Mouse (Mus musculus): Measurements from ENCODE around the gene Cdh12. TPM values are rescaled to one million over a fixed set of nuclear protein-coding genes. Genes with fewer than 3 reads are reported as not detected.

Cdh12 gene
- polyA plus RNA-seq, 1 experiment, result not detected

DNA sequence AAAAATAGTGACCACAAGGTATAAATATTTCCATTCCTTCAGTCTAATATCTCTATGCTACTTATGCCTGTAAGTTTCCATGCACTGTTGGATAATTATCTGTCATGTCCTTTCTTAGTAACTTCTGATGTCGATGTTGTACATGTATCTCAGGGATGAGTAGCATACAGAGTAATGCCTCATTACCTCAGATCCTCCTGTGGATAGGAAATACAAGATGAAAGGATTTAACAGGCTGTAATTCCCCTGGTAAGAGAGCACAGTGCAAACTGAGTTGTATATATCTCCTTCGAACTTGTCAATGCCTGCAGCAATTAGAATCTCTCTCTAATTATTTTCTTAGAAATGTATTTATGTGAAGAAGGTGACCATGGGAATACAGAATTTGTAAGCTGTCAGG lies 233.7 kb downstream of the Cdh12 start:
- TF ChIP-seq POLR2A (IDR thresholded peaks at IDR 0.05; ENCODE audit: low read depth, low read length), result no peak
- no peak for TF ChIP-seq CTCF (IDR thresholded peaks at IDR 0.05; ENCODE audit: extremely low read depth, insufficient read depth, insufficient read length, insufficient replicate concordance)

GRCm38 (mm10) chr15:20684200-20684599 lies 235.1 kb downstream of the Cdh12 start:
- Histone ChIP-seq H3K36me3 (ENCODE audit: control insufficient read depth, insufficient read depth, low read length) (no peaks in the 10 kb centered on the region), H3K4me3 (ENCODE audit: extremely low read depth, insufficient read depth, insufficient read length) (no peak overlapping the region), H3K27me3 (ENCODE audit: control insufficient read depth, insufficient read depth, low read length) (no peaks in the 10 kb centered on the region), H3K27ac (ENCODE audit: insufficient read depth, low read length) (no peak overlapping the region), H3K4me1 (ENCODE audit: control insufficient read depth, insufficient read depth, insufficient read length) (no peaks in the 10 kb centered on the region)
- WGBS, result 91% methylated on average over 5 of the region's 5 CpGs
- TF ChIP-seq CTCF (IDR thresholded peaks at IDR 0.05; ENCODE audit: extremely low read depth, insufficient read depth, insufficient read length, insufficient replicate concordance), result no peak
- TF ChIP-seq POLR2A (IDR thresholded peaks at IDR 0.05; ENCODE audit: low read depth, low read length), result no peak
- DNase-seq (ENCODE audit: low read depth in 1 of 2, low spot score in 2 of 2), result no peak

More for the DNA sequence above, 233.7 kb downstream of the Cdh12 start:
- DNase-seq (ENCODE audit: low read depth in 1 of 2, low spot score in 2 of 2), result no peak
- no peaks in the 10 kb centered on the region for H3K4me1 ChIP-seq (ENCODE audit: control insufficient read depth, insufficient read depth, insufficient read length)
- no peaks in the 10 kb centered on the region for H3K27me3 ChIP-seq (ENCODE audit: control insufficient read depth, insufficient read depth, low read length)
- WGBS, result 79% methylated on average over 2 of the region's 2 CpGs
- no peak overlapping the region for H3K27ac ChIP-seq (ENCODE audit: insufficient read depth, low read length)
- H3K4me3 ChIP-seq (ENCODE audit: extremely low read depth, insufficient read depth, insufficient read length), result no peak overlapping the region
- H3K36me3 ChIP-seq (ENCODE audit: control insufficient read depth, insufficient read depth, low read length), result no peaks in the 10 kb centered on the region

DNA sequence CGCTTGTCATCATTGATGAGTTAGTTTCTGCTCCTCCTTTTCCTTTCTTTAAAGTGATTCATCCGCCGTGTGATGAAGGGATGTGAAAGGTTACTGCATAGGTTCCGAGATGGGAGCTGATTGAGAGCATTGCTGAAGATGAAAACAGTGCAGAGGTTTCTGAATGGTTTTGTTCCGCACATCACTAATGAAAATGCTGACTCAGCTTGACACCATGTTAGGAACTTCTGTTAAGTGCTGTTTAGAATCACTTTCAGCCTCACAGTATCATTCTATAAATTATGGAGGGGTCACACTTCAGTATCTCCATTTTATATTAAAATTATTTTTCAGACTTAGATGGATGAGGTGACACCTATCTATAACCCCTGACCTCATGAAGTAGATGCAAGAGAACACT lies 247.2 kb downstream of the Cdh12 start:
- no peaks in the 10 kb centered on the region for H3K27me3 ChIP-seq (ENCODE audit: control insufficient read depth, insufficient read depth, low read length)
- H3K36me3 ChIP-seq (ENCODE audit: control insufficient read depth, insufficient read depth, low read length), result no peaks in the 10 kb centered on the region
- no peak overlapping the region for H3K4me3 ChIP-seq (ENCODE audit: extremely low read depth, insufficient read depth, insufficient read length)
- TF ChIP-seq POLR2A (IDR thresholded peaks at IDR 0.05; ENCODE audit: low read depth, low read length), result no peak
- TF ChIP-seq CTCF (IDR thresholded peaks at IDR 0.05; ENCODE audit: extremely low read depth, insufficient read depth, insufficient read length, insufficient replicate concordance), result no peak
- DNase-seq (ENCODE audit: low read depth in 1 of 2, low spot score in 2 of 2), result no peak
- no peak overlapping the region for H3K27ac ChIP-seq (ENCODE audit: insufficient read depth, low read length)
- 83% methylated on average over 5 of the region's 5 CpGs for WGBS
- H3K4me1 ChIP-seq (ENCODE audit: control insufficient read depth, insufficient read depth, insufficient read length), result no peaks in the 10 kb centered on the region

GRCm38 (mm10) chr15:20711859-20712258 lies 262.8 kb downstream of the Cdh12 start:
- no peak for DNase-seq (ENCODE audit: low read depth in 1 of 2, low spot score in 2 of 2)
- Histone ChIP-seq H3K4me3 (ENCODE audit: extremely low read depth, insufficient read depth, insufficient read length) (no peak overlapping the region), H3K36me3 (ENCODE audit: control insufficient read depth, insufficient read depth, low read length) (no peaks in the 10 kb centered on the region), H3K27me3 (ENCODE audit: control insufficient read depth, insufficient read depth, low read length) (no peaks in the 10 kb centered on the region), H3K27ac (ENCODE audit: insufficient read depth, low read length) (no peak overlapping the region), H3K4me1 (ENCODE audit: control insufficient read depth, insufficient read depth, insufficient read length) (no peaks in the 10 kb centered on the region)
- WGBS, result 87% methylated on average over 4 of the region's 4 CpGs
- no peak for TF ChIP-seq POLR2A (IDR thresholded peaks at IDR 0.05; ENCODE audit: low read depth, low read length)
- TF ChIP-seq CTCF (IDR thresholded peaks at IDR 0.05; ENCODE audit: extremely low read depth, insufficient read depth, insufficient read length, insufficient replicate concordance), result no peak

- no peaks in the 10 kb centered on the region for H3K36me3 ChIP-seq (ENCODE audit: control insufficient read depth, insufficient read depth, low read length)
- H3K4me3 ChIP-seq (ENCODE audit: extremely low read depth, insufficient read depth, insufficient read length), result no peak overlapping the region
- no peaks in the 10 kb centered on the region for H3K4me1 ChIP-seq (ENCODE audit: control insufficient read depth, insufficient read depth, insufficient read length)
- no peaks in the 10 kb centered on the region for H3K27me3 ChIP-seq (ENCODE audit: control insufficient read depth, insufficient read depth, low read length)
- no peak for DNase-seq (ENCODE audit: low read depth in 1 of 2, low spot score in 2 of 2)
- TF ChIP-seq POLR2A (IDR thresholded peaks at IDR 0.05; ENCODE audit: low read depth, low read length) (no peak), CTCF (IDR thresholded peaks at IDR 0.05; ENCODE audit: extremely low read depth, insufficient read depth, insufficient read length, insufficient replicate concordance) (no peak)
- H3K27ac ChIP-seq (ENCODE audit: insufficient read depth, low read length), result no peak overlapping the region
Observed at GRCm38 (mm10) chr15:20772289-20772688, 323.2 kb downstream of the Cdh12 start.

DNA sequence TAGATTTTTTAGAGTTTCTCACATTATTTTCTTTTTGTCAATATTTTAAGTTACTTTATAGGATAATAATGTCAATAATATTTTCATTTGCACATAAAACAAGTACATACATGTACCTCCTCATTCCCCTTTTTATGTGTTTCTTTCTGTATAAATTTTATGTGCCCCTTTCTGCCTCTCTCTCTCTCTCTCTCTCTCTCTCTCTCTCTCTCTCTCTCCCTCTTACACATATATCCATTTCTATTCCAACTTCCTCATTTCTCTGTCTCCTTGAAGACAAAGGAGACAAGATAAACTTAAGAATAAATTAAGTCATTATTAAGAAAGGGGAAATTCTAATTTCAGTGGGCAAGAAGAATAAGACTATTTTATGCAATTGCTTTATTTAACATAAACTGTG lies 324.4 kb downstream of the Cdh12 start:
- Histone ChIP-seq H3K27me3 (ENCODE audit: control insufficient read depth, insufficient read depth, low read length) (no peaks in the 10 kb centered on the region), H3K27ac (ENCODE audit: insufficient read depth, low read length) (no peak overlapping the region), H3K4me3 (ENCODE audit: extremely low read depth, insufficient read depth, insufficient read length) (no peak overlapping the region), H3K36me3 (ENCODE audit: control insufficient read depth, insufficient read depth, low read length) (no peaks in the 10 kb centered on the region), H3K4me1 (ENCODE audit: control insufficient read depth, insufficient read depth, insufficient read length) (no peaks in the 10 kb centered on the region)
- no peak for DNase-seq (ENCODE audit: low read depth in 1 of 2, low spot score in 2 of 2)
- TF ChIP-seq POLR2A (IDR thresholded peaks at IDR 0.05; ENCODE audit: low read depth, low read length), result no peak
- TF ChIP-seq CTCF (IDR thresholded peaks at IDR 0.05; ENCODE audit: extremely low read depth, insufficient read depth, insufficient read length, insufficient replicate concordance), result no peak

GRCm38 (mm10) chr15:20796999-20797398 lies 347.9 kb downstream of the Cdh12 start:
- no peak overlapping the region for H3K27ac ChIP-seq (ENCODE audit: insufficient read depth, low read length)
- H3K27me3 ChIP-seq (ENCODE audit: control insufficient read depth, insufficient read depth, low read length), result no peaks in the 10 kb centered on the region
- TF ChIP-seq POLR2A (IDR thresholded peaks at IDR 0.05; ENCODE audit: low read depth, low read length) (no peak), CTCF (IDR thresholded peaks at IDR 0.05; ENCODE audit: extremely low read depth, insufficient read depth, insufficient read length, insufficient replicate concordance) (no peak)
- H3K36me3 ChIP-seq (ENCODE audit: control insufficient read depth, insufficient read depth, low read length), result no peaks in the 10 kb centered on the region
- DNase-seq (ENCODE audit: low read depth in 1 of 2, low spot score in 2 of 2), result no peak
- 55% methylated on average over 4 of the region's 4 CpGs for WGBS
- H3K4me1 ChIP-seq (ENCODE audit: control insufficient read depth, insufficient read depth, insufficient read length), result no peaks in the 10 kb centered on the region
- H3K4me3 ChIP-seq (ENCODE audit: extremely low read depth, insufficient read depth, insufficient read length), result no peak overlapping the region

Data from spleen, adult 2 months (tissue).